Mouse (Mus musculus): ENCODE measurements around the gene Hoxc10.

The Hoxc10 gene

GRCm38 (mm10) chr15:102965892-102966775 lies 462 bp upstream of the Hoxc10 start:
- intact Hi-C loops (cut with DNase I): loop anchor here (5.0 kb wide), 1 partner anchor 211 kb away; no protein-coding TSS in a partner anchor

GRCm38 (mm10) chr15:102967312-102967510 lies 615 bp downstream of the Hoxc10 start, which contains the start of gene Hoxc5:
Gene Hoxc5, plus strand, starts transcription at chr15:102967443.
- intact Hi-C loops (cut with DNase I): loop anchor here (5.0 kb wide), 1 partner anchor 210 kb away; no protein-coding TSS in a partner anchor

GRCm38 (mm10) chr15:102967511-102968397 lies 1.2 kb downstream of the Hoxc10 start:
- intact Hi-C loops (cut with DNase I): loop anchor here (5.0 kb wide), 1 partner anchor 210 kb away; no protein-coding TSS in a partner anchor

- intact Hi-C loops (cut with DNase I): loop anchor here (5.0 kb wide), 1 partner anchor 208 kb away; no protein-coding TSS in a partner anchor
These were observed 2.7 kb downstream of the Hoxc10 start for GRCm38 (mm10) chr15:102969296-102969695.

- intact Hi-C loops (cut with DNase I): loop anchor here (5.0 kb wide), 1 partner anchor 208 kb away; no protein-coding TSS in a partner anchor
These were observed 4.1 kb downstream of the Hoxc10 start for GRCm38 (mm10) chr15:102970740-102971139.

- intact Hi-C loops (cut with DNase I): loop anchor here (5.0 kb wide), 1 partner anchor 210 kb away; no protein-coding TSS in a partner anchor
These were observed 5.7 kb downstream of the Hoxc10 start for GRCm38 (mm10) chr15:102972254-102972653.

- intact Hi-C loops (cut with DNase I): loop anchor here (5.0 kb wide), 1 partner anchor 210 kb away; no protein-coding TSS in a partner anchor
These were observed 6.2 kb downstream of the Hoxc10 start for GRCm38 (mm10) chr15:102972753-102973152.

GRCm38 (mm10) chr15:102975034-102975433 lies 8.4 kb downstream of the Hoxc10 start:
- intact Hi-C loops (cut with DNase I): no loop called here

GRCm38 (mm10) chr15:102975688-102976111 lies 9.1 kb downstream of the Hoxc10 start:
- intact Hi-C loops (cut with DNase I): no loop called here

- intact Hi-C loops (cut with DNase I): no loop called here
These were observed 9.6 kb downstream of the Hoxc10 start, which contains the start of gene Hoxc9 for GRCm38 (mm10) chr15:102976171-102976570. Gene Hoxc9, plus strand, starts transcription at chr15:102976439.

GRCm38 (mm10) chr15:102976631-102977422 lies 10.2 kb downstream of the Hoxc10 start:
- intact Hi-C loops (cut with DNase I): no loop called here

GRCm38 (mm10) chr15:102977423-102977974 lies 10.9 kb downstream of the Hoxc10 start:
- intact Hi-C loops (cut with DNase I): no loop called here

- intact Hi-C loops (cut with DNase I): no loop called here
These were observed 12.3 kb downstream of the Hoxc10 start for GRCm38 (mm10) chr15:102978615-102979515.

GRCm38 (mm10) chr15:102979936-102980335 lies 13.3 kb downstream of the Hoxc10 start:
- intact Hi-C loops (cut with DNase I): loop anchor here (10.0 kb wide), 1 partner anchor 335 kb away; the partner anchor contains the start of gene Gpr84

- intact Hi-C loops (cut with DNase I): loop anchor here (10.0 kb wide), 1 partner anchor 334 kb away; the partner anchor contains the start of gene Gpr84
These were observed 13.8 kb downstream of the Hoxc10 start for GRCm38 (mm10) chr15:102980352-102980751.

GRCm38 (mm10) chr15:102980912-102981311 lies 14.3 kb downstream of the Hoxc10 start:
- intact Hi-C loops (cut with DNase I): loop anchor here (10.0 kb wide), 1 partner anchor 334 kb away; the partner anchor contains the start of gene Gpr84

- intact Hi-C loops (cut with DNase I): loop anchor here (10.0 kb wide), 1 partner anchor 333 kb away; the partner anchor contains the start of gene Gpr84
These were observed 15.0 kb downstream of the Hoxc10 start for GRCm38 (mm10) chr15:102981379-102982288.

- intact Hi-C loops (cut with DNase I): loop anchor here (10.0 kb wide), 1 partner anchor 331 kb away; the partner anchor contains the start of gene Gpr84
These were observed 17.1 kb downstream of the Hoxc10 start for GRCm38 (mm10) chr15:102983716-102984115.

All from adrenal gland (tissue).